Mouse (Mus musculus) CH12F3 (cell line): ENCODE results near the gene Shld1.

Experiments
- in situ Hi-C: fragments of 300-500 bp; cut with MboI; formaldehyde crosslinking; loops from 2 replicates; pipeline ENCODE4 v1.14.3; 2020; ENCODE audit warnings: low sequenced_read_pairs

Shld1 gene

DNA sequence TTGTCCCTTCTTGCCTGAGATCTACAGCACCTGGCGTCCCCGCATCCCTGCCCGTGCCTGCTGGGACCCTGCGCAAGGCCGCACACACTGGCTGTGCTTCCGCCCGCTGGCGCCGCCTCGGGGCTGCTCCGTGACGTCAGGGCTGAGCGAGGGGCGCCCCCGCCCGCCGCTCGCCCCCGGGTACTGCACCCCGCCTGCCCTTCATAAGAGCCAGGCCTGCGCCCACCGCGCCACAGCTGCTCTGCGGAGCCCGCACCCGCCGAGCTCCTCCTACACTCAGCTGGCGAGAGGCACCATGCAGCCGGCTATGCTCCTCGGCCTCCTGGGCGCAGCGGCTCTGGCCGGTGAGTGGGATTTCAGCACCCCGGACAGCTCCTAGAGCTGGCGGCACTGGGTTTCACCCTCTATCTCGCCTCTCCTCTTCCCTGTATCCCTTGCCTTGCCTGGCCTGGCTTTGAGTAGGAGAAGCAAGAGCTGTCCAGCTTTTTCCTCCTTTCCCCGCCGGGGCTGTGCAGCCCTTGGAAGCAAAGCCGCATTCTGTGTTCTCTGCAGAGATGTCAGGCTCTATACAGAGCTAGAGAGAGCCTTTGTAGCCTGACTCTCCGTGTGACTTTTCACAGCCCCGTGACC is 94.8 kb downstream of the Shld1 start:
- in situ Hi-C loops = no loop called here

GRCm38 (mm10) chr2:132784039-132784438 is 97.3 kb downstream of the Shld1 start:
- in situ Hi-C loops = no loop called here

DNA sequence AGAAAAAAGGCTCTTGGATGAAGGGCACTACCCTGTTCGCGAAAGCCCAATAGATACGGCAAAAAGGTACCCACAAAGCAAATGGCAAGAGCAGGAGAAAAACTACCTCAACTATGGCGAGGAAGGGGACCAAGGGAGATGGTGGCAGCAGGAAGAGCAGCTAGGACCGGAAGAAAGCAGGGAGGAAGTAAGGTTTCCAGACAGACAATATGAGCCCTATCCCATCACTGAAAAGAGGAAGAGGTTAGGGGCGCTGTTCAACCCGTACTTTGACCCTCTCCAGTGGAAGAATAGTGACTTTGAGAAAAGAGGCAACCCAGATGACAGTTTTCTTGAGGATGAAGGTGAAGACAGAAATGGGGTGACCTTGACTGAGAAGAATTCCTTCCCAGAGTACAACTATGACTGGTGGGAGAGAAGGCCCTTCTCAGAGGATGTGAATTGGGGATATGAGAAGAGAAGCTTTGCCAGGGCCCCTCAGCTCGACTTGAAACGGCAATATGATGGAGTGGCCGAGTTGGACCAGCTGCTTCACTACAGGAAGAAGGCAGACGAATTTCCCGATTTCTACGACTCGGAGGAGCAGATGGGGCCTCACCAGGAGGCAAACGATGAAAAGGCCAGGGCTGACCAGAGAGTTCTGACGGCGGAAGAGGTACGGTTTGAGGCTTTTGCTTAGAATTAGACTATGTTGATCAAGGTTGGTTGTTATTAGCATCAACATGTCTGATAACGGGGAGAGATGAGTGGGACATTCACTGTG is 106.9 kb downstream of the Shld1 start:
- in situ Hi-C loops = no loop called here

DNA sequence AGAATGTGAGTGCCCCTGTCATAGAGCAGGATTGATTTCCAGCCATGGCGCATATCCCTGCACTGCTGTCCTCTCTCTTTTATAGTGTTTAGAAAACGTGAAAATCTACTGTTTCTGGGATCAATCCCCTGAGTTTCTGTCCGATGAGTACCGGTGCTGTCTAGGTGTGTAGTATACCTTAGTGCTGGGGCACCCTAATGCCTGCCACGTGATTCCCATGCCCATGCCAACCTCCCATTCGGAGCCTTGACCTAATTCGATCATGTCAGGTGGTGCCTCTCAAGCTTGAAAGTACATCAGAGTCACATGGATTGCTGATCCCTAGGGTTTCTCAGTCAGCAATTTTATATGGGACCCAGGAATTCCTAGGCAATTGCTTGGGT is 107.5 kb downstream of the Shld1 start:
- in situ Hi-C loops = no loop called here
